Mouse (Mus musculus) forebrain, embryonic 16.5 days (tissue): ENCODE results near the gene Vcp. TPM values are rescaled to one million over a fixed set of nuclear protein-coding genes. Genes with fewer than 3 reads are reported as not detected.

ENCODE experiments used
- ATAC-seq: fragments of 200-750 bp; cut with Nextera tagmentation; 2 replicates; pipeline ENCODE4 v1.8.0; 2017; ENCODE audit warnings: mild to moderate bottlenecking, moderate library complexity
- H3K27ac ChIP-seq: fragments of 300-500 bp; sonication (generic); 2 replicates; pipeline ENCODE4 v1.5.1; 2014; ENCODE audit warnings: low read length, control low read depth
- H3K27me3 ChIP-seq: fragments of 300-500 bp; sonication (generic); replicated peaks from 2 replicates; pipeline ENCODE4 v1.6.1; 2014; ENCODE audit warnings: low read length; ENCODE audit not compliant: control insufficient read depth, insufficient read depth
- H3K36me3 ChIP-seq: fragments of 300-500 bp; sonication (generic); 2 replicates; pipeline ENCODE4 v1.6.1; 2014; ENCODE audit not compliant: control insufficient read depth, insufficient read depth
- H3K4me1 ChIP-seq: fragments of 300-500 bp; sonication (generic); replicated peaks from 2 replicates; pipeline ENCODE4 v1.6.1; 2014; ENCODE audit warnings: low read length; ENCODE audit not compliant: control insufficient read depth, insufficient read depth
- H3K4me2 ChIP-seq: fragments of 300-500 bp; sonication (generic); 2 replicates; pipeline ENCODE4 v1.6.1; 2014; ENCODE audit warnings: mild to moderate bottlenecking, low read length, control low read depth
- H3K4me3 ChIP-seq: fragments of 300-500 bp; sonication (generic); replicated peaks from 2 replicates; pipeline ENCODE4 v1.5.1; 2014; ENCODE audit warnings: mild to moderate bottlenecking, low read length, control low read depth
- H3K9ac ChIP-seq: fragments of 300-500 bp; sonication (generic); replicated peaks from 2 replicates; pipeline ENCODE4 v1.6.1; 2014; ENCODE audit warnings: low read depth, low read length, control low read depth
- H3K9me3 ChIP-seq: fragments of 300-500 bp; sonication (generic); 2 replicates; pipeline ENCODE4 v1.6.1; 2016; ENCODE audit warnings: low read length; ENCODE audit not compliant: control insufficient read depth
- WGBS: fragments of 180-500 bp; shearing (Covaris S2); extraction: QIAGEN DNeasy Blood & Tissue Kit; methylation state at CpG from one replicate; pipeline ENCODE4 v1.1.7; 2014; 5-methylcytosine and 5-hydroxymethylcytosine counted together
- polyA plus RNA-seq: library from polyadenylated mRNA; unstranded; fragments of >200 nt; fragmentation: Nextera tagmentation; extraction: Ambion mirVana; gene quantifications from 2 replicates; pipeline ENCODE4 v1.2.1, GENCODE M21; 2015

Gene Vcp
- polyA plus RNA-seq, 1 experiment from 2014 or later, result 509 TPM

DNA sequence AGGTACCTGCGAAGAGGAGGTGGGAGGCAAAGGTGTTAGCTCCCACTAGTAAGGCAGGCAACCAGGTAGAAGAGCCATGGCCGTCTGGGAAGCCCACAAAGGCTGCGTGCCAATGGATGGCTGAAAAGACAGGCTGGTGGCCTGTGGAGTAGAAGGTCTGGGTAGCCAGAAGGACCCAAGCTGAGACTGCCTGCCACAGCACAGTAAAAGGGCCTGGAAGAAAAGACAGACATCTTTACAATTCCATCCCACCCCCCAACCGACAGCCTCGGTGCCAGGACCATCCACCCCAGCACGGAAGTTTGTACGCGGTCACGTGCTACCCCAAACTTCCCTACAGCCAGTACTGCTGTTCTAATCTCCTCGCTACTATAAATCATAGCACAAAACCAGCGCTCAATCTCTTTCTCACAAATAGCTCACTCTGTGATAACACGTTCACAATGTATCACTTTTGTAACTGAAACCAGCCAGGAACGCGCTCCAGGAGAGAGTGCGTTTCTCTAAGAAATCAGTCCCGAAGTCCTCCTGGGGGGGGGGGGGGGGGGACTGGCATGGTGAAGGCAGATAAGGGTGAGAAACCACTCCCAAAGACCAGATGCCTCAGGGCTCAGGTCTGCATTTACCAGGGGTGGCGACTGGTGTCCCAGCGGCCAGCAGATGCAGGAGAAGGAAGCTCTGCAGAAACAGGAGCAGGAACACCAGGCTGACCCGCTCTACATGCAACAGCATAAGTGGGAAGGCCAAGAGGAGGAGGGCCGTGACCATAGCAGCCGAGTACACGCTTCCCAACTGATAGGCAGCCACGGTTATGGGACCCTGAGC is 19.5 kb upstream of the Vcp start:
- WGBS, result 95% methylated on average over 23 of the region's 23 CpGs
- no peaks in the 10 kb centered on the region for H3K27me3 ChIP-seq
- H3K4me3 ChIP-seq, result no peak overlapping the region
- no peak for ATAC-seq
- H3K9ac ChIP-seq, result no peak overlapping the region
- H3K36me3 ChIP-seq, result peaks cover 13% of the 10 kb centered on the region
- no peak overlapping the region for H3K27ac ChIP-seq
- H3K4me2 ChIP-seq, result no peak overlapping the region
- no peaks in the 10 kb centered on the region for H3K9me3 ChIP-seq
- peaks cover 11% of the 10 kb centered on the region for H3K4me1 ChIP-seq

DNA sequence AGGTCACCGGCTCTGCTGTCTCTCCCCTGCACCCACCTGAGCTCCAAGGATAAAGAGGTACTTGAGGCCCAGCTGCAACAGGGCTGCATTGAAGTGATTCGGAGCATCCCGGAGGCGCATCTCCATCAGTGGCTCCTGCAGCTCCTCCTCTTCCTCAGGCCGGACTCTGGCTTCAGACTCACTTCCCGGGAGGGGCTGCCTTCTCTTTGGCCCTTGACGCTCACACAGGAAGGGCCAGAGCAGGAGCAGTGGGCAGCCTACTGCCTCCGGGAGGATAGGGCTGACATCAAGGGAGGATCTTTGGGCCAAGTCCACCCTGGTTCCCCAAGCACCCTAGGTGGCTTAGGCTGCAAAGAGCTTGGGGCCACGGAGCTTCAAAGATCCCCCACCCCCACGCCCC is 18.9 kb upstream of the Vcp start:
- no peak overlapping the region for H3K9ac ChIP-seq
- no peak overlapping the region for H3K4me2 ChIP-seq
- 92% methylated on average over 10 of the region's 10 CpGs for WGBS
- H3K36me3 ChIP-seq, result peaks cover 13% of the 10 kb centered on the region
- H3K4me1 ChIP-seq, result peaks cover 5% of the 10 kb centered on the region
- H3K4me3 ChIP-seq, result no peak overlapping the region
- H3K9me3 ChIP-seq, result no peaks in the 10 kb centered on the region
- no peak for ATAC-seq
- no peak overlapping the region for H3K27ac ChIP-seq
- no peaks in the 10 kb centered on the region for H3K27me3 ChIP-seq

DNA sequence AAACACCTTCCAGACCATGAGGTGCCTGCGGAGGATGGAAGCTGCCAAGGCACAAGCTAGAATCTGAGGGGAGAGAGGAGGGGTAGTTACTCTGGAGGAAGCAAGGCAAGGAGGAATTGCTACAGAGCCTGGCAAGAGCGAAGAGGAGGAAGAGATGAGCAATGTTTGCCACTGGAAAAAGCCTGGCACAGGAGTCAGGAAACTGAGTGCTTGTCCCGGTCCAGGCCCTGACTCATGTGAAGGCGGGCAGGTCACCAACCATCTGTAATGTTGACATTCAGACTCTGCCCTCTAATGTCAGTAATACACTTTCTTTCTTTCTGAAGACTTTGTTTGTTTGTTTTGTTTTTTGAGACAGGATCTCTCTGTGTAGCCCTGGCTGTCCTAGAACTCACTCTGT is 17.8 kb upstream of the Vcp start:
- no peak overlapping the region for H3K9ac ChIP-seq
- 88% methylated on average over 4 of the region's 4 CpGs for WGBS
- no peaks in the 10 kb centered on the region for H3K4me1 ChIP-seq
- no peak for ATAC-seq
- H3K4me2 ChIP-seq, result no peak overlapping the region
- H3K9me3 ChIP-seq, result no peaks in the 10 kb centered on the region
- H3K27me3 ChIP-seq, result no peaks in the 10 kb centered on the region
- no peak overlapping the region for H3K4me3 ChIP-seq
- H3K36me3 ChIP-seq, result peaks cover 13% of the 10 kb centered on the region
- no peak overlapping the region for H3K27ac ChIP-seq

DNA sequence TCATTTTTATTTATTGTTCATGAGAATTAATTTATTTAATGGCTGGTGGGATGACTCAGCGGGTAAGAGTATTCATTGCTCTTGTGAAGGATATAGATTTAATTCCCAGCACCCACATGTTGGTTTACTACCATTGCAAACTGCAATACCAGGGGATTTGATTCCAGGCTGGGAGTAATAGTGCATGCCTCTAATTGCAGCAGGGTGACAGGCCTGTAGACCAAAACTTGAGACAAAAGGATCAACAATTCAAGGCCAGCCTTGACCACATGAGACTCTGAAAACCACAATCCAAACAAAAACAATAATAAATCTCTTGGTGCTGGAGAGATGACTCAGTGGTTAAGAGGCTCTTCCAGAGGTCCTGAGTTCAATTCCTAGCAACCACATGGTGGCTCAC is 11.8 kb upstream of the Vcp start:
- WGBS, result 97% methylated on average over 1 of the region's 1 CpGs
- ATAC-seq, result no peak

DNA sequence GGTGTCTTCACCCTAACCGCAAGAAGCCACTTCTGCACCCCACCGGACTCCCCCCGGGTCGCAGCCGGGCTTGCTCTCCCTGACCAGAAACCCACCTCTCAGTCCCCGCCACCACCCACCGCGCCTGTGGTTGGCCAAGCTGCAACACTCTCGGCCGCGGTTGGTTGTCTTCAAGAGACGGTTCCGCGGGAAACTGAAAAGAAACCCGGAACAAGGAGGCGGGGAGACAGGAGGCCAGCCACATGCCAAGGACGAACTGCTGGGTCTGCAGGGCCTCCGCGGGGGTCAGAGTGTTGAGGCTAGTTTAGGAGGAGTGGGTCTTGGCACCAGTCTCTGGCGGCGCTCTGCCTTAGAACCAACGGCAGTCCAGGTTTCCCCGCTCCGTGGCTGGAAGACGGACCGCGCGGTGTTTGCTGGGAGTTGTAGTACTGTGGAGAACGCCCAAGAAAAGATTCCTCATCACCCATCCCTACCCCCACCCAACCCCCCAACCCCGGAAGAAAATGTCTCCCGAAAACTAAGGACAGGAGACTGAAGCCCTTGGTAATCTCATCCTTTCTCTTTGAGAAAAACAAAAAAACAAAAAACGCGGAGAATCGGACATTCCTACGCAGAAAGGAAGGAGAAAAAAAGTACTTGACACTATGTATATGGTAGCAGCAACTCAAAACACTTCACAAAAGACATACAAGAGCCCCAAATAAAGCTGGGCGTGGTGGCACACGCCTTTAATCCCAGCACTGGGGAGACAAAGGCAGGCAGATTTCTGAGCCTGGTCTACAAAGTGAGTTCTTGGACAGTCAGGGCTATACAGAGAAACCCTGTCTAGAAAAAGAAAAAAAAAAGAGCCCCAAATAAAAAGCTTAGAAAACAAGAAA is 10.1 kb upstream of the Vcp start, which contains the start of gene Fancg:
Gene Fancg, minus strand, starts transcription at position 346 of the 878 bp plus-strand sequence.
- Histone ChIP-seq H3K36me3 (no peaks in the 10 kb centered on the region), H3K4me1 (peaks cover 11% of the 10 kb centered on the region), H3K27me3 (no peaks in the 10 kb centered on the region), H3K9ac (peak within 1 kb of the TSS; percentile 71), H3K4me2 (peak within 1 kb of the TSS; percentile 88), H3K4me3 (peak within 1 kb of the TSS; percentile 69), H3K27ac (peak within 1 kb of the TSS; percentile 48; the same call in 1 of the 2 replicates), H3K9me3 (no peaks in the 10 kb centered on the region)
- WGBS, result under 1% methylated on average over 37 of the region's 37 CpGs
- ATAC-seq, result peak; percentile 96

More for the DNA sequence above, 11.8 kb upstream of the Vcp start:
- Histone ChIP-seq H3K9me3 (no peaks in the 10 kb centered on the region), H3K4me2 (no peak overlapping the region), H3K27me3 (no peaks in the 10 kb centered on the region), H3K4me1 (peaks cover 11% of the 10 kb centered on the region), H3K27ac (no peak overlapping the region), H3K36me3 (no peaks in the 10 kb centered on the region), H3K9ac (no peak overlapping the region), H3K4me3 (no peak overlapping the region)

DNA sequence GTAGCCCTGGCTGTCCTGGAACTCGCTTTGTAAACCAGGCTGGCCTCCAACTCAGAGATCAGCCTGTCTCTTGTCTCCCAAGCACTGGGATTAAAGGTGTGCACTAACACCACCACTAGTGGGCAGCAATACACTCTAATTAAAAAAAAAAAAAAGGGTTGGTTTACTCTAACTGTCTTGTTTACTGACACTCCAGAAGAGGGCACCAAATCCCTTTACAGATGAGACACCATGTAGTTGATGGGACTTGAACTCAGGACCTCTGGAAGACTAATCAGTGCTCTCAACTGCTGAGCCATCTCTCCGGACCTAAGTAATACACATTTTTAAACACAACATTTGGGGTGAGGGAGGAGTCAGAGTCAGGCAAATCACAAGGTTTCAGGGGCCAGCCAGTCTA is 5.5 kb upstream of the Vcp start:
- Histone ChIP-seq H3K27me3 (no peaks in the 10 kb centered on the region), H3K4me1 (peaks cover 11% of the 10 kb centered on the region), H3K9ac (no peak overlapping the region), H3K4me2 (no peak overlapping the region), H3K36me3 (no peaks in the 10 kb centered on the region), H3K9me3 (no peaks in the 10 kb centered on the region), H3K4me3 (no peak overlapping the region), H3K27ac (no peak overlapping the region)
- ATAC-seq, result no peak
- 49% methylated on average over 2 of the region's 2 CpGs for WGBS

DNA sequence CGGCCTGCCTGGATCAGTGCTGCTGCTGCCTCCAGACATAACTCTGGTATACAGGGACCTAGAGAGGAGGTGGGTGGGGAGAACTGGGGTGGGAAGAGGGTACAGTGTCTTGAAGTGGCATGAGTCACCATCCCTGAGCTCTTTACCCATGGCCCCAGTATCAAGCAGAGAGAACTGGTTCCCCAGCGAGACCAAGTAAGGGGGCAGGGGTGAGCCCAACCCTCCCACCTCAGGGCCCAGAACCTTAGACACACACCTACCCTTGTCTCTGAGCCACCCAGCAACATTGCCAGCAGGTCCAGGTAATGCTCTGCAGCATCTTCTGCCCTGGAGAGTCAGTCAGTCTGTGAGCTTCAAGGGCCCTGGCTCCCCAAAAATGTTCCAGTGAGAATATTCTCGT is 4.6 kb upstream of the Vcp start:
- 96% methylated on average over 3 of the region's 3 CpGs for WGBS
- no peak overlapping the region for H3K4me3 ChIP-seq
- H3K4me2 ChIP-seq, result no peak overlapping the region
- H3K4me1 ChIP-seq, result peaks cover 9% of the 10 kb centered on the region
- no peaks in the 10 kb centered on the region for H3K36me3 ChIP-seq
- no peak overlapping the region for H3K9ac ChIP-seq
- no peak overlapping the region for H3K27ac ChIP-seq
- ATAC-seq, result no peak
- H3K27me3 ChIP-seq, result no peaks in the 10 kb centered on the region
- no peaks in the 10 kb centered on the region for H3K9me3 ChIP-seq

DNA sequence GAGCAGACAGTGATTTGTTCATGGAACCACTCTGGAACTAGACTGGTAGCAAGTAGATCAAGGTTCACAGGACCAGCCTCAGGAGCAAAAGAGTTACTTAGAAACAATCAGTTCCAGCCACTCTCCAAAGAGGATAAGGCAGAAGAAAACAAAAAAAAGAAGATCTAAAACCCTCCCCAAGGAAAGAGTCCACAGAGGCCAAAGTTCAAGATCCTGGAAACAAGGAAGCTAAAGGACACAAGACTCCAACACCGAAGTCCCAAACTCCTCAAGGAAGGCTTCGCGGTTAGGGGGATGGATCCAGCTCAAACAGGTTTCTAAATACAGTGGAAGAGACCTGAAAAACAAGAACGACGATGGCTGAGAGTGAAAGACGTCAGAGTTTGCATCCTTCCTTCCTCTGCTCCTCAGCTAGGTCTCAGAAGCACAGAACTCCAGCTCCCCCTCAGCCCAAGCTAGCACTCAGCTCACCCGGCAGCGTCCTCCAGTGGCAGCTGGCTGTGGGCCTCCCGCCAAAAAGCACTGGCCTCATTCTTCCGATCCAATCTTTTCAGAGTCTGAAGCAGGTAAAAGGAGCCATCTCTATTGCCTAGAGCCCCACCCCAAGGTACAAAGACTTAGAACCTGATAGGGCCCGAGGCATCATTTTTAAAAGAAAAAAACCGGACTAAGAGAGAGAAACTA is 2.6 kb upstream of the Vcp start:
- H3K36me3 ChIP-seq, result no peaks in the 10 kb centered on the region
- no peak overlapping the region for H3K9ac ChIP-seq
- no peak overlapping the region for H3K27ac ChIP-seq
- H3K4me1 ChIP-seq, result peaks cover 13% of the 10 kb centered on the region
- WGBS, result 73% methylated on average over 12 of the region's 12 CpGs
- no peaks in the 10 kb centered on the region for H3K27me3 ChIP-seq
- H3K4me3 ChIP-seq, result no peak overlapping the region
- no peaks in the 10 kb centered on the region for H3K9me3 ChIP-seq
- no peak for ATAC-seq
- no peak overlapping the region for H3K4me2 ChIP-seq

DNA sequence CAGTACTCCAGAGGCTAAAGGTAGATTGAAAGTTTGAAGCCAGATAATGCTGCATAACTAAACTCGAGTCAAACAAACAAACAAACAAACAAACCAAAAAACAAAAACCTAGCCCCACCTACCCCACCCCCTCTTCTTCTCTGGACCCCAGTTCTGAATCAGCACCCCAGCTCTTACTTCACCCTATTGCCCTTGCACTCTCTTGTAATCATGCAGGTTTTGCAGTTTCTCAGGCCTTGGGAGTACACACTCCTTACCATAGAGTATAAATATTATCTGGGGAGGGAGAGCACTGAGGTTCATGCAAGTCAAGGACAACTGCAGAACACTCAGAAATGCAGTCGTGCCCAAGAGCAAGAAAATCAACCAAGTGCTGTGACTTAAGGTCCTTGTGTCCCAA is 965 bp upstream of the Vcp start:
- H3K4me3 ChIP-seq, result no peak overlapping the region
- H3K27ac ChIP-seq, result peak overlapping the region; percentile 92
- H3K4me1 ChIP-seq, result peaks cover 22% of the 10 kb centered on the region
- H3K9ac ChIP-seq, result no peak overlapping the region
- no peaks in the 10 kb centered on the region for H3K9me3 ChIP-seq
- no peak for ATAC-seq
- H3K27me3 ChIP-seq, result no peaks in the 10 kb centered on the region
- no peak overlapping the region for H3K4me2 ChIP-seq
- WGBS, result 100% methylated on average over 2 of the region's 2 CpGs
- H3K36me3 ChIP-seq, result no peaks in the 10 kb centered on the region
